23 mouse cellular contexts compared by ENCODE assay signal in the genomic region with DNA sequence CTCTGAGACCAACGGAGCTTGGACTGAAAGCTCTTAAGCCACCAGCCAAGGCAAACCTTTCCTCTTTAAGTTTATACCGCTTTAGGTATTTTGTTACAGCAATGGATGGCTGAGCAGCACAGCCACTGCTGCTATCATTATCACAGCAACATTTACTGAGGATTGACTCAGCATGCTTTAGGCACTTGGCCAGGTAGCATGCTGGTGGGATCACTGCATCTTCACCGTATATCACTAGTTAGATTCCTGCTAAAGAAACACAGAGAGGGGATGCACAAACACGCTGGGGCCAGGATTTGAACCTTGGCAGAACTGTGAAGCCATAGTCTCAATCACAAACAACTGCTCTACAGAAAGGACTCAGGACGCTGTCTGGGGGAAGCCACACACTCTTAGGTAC.
DNase-seq lines count a peak whose midpoint lies in the region; ATAC-seq and TF ChIP-seq lines count a peak whose summit lies in the region.
"Had no signal": no experiment of that assay in that cellular context is flagged by ENCODE, and none has a peak within 500 bp of the region (broad histone marks: within the 10 kb centered on the region; RNA-seq: fewer than 3 reads in every experiment).

No protein-coding gene starts in this region.

- no peaks in the 10 kb centered on the region for H3K27me3 ChIP-seq in lung, embryonic 15.5 days
- H3K27me3 ChIP-seq in midbrain, embryonic 11.5 days (ENCODE audit: control insufficient read depth, insufficient read depth, low read length), result no peaks in the 10 kb centered on the region
- H3K27me3 ChIP-seq in midbrain, embryonic 10.5 days (ENCODE audit: low read depth, poor library complexity, severe bottlenecking), result no peaks in the 10 kb centered on the region
- H3K27me3 ChIP-seq: CH12.LX; embryonic facial prominence, embryonic 12.5 days; forebrain, embryonic 13.5 days; forebrain, embryonic 15.5 days; Patski had no signal

- no peak overlapping the region for H3K4me2 ChIP-seq in lung, embryonic 15.5 days
- no peak overlapping the region for H3K4me2 ChIP-seq in midbrain, embryonic 11.5 days
- H3K4me2 ChIP-seq: embryonic facial prominence, embryonic 12.5 days; forebrain, embryonic 13.5 days; forebrain, embryonic 15.5 days had no signal

- H3K4me1 ChIP-seq in lung, embryonic 15.5 days, result peaks cover 16% of the 10 kb centered on the region
- 0 out of 2 replicates have a peak, but pooled peaks cover 3% of the 10 kb centered on the region for H3K4me1 ChIP-seq in lung, adult 2 months (ENCODE audit: control insufficient read depth, insufficient read depth, low read length)
- no peaks in the 10 kb centered on the region for H3K4me1 ChIP-seq in midbrain, embryonic 11.5 days (ENCODE audit: control insufficient read depth, insufficient read depth, low read length)
- H3K4me1 ChIP-seq in midbrain, embryonic 10.5 days, result peaks cover 16% of the 10 kb centered on the region
- H3K4me1 ChIP-seq: forebrain, embryonic 13.5 days; forebrain, embryonic 15.5 days had no signal

- no peaks in the 10 kb centered on the region for H3K36me3 ChIP-seq in lung, embryonic 15.5 days
- H3K36me3 ChIP-seq in midbrain, embryonic 11.5 days (ENCODE audit: control insufficient read depth, insufficient read depth, low read length), result no peaks in the 10 kb centered on the region
- H3K36me3 ChIP-seq in midbrain, embryonic 10.5 days, result no peaks in the 10 kb centered on the region
- H3K36me3 ChIP-seq: embryonic facial prominence, embryonic 10.5 days; embryonic facial prominence, embryonic 12.5 days; forebrain, embryonic 15.5 days had no signal

- H3K9ac ChIP-seq in lung, embryonic 15.5 days, result no peak overlapping the region
- no peak overlapping the region for H3K9ac ChIP-seq in midbrain, embryonic 11.5 days (ENCODE audit: low read length)
- H3K9ac ChIP-seq: embryonic facial prominence, embryonic 12.5 days; forebrain, embryonic 13.5 days; forebrain, embryonic 15.5 days; forebrain, postnatal 0 days had no signal

- H3K27ac ChIP-seq in lung, embryonic 15.5 days, result peak overlapping the region; percentile 22; the same call in 1 of the 2 replicates
- no peak overlapping the region for H3K27ac ChIP-seq in midbrain, embryonic 11.5 days (ENCODE audit: low read depth, low read length)
- H3K27ac ChIP-seq in midbrain, embryonic 10.5 days (replicated peaks), result no peak overlapping the region
- H3K27ac ChIP-seq: embryonic facial prominence, embryonic 10.5 days; embryonic facial prominence, embryonic 12.5 days; forebrain, embryonic 13.5 days; forebrain, embryonic 15.5 days had no signal

- no peak for ATAC-seq in lung, embryonic 15.5 days (ENCODE audit: borderline replicate concordance, extremely low read depth, low FRiP score, low TSS enrichment)
- no peak for ATAC-seq in midbrain, embryonic 11.5 days (ENCODE audit: low FRiP score)
- ATAC-seq: activated CD4-positive, CD25-positive, alpha-beta regulatory T cell, adult 4 months; CD4-positive, CD25-positive, alpha-beta regulatory T cell, adult 4 months; forebrain, embryonic 13.5 days; forebrain, embryonic 15.5 days; forebrain, postnatal 0 days; Patski had no signal

- no peak for TF ChIP-seq CTCF in lung, adult 2 months (IDR thresholded peaks at IDR 0.05; ENCODE audit: insufficient read depth, low read length)

- H3K4me3 ChIP-seq in lung, embryonic 15.5 days, result no peak overlapping the region
- no peak overlapping the region for H3K4me3 ChIP-seq in lung, adult 2 months (replicated peaks; ENCODE audit: extremely low read depth, low read depth, low read length)
- H3K4me3 ChIP-seq in midbrain, embryonic 11.5 days (ENCODE audit: low read depth, low read length), result no peak overlapping the region
- H3K4me3 ChIP-seq in midbrain, embryonic 10.5 days, result no peak overlapping the region
- H3K4me3 ChIP-seq: embryonic facial prominence, embryonic 10.5 days; embryonic facial prominence, embryonic 12.5 days; forebrain, embryonic 13.5 days; forebrain, embryonic 15.5 days had no signal

- peak; percentile 43 for DNase-seq in cerebellum, adult 11-12 months
- DNase-seq in cerebellum, postnatal 4 days (ENCODE audit: low spot score in 2 of 2), result no peak
- peak; percentile 57 to 70 for DNase-seq in cerebellum, postnatal 10 days
- DNase-seq in cerebellum, adult 9-10 months, result no peak
- DNase-seq in lung, adult 2 months, result no peak
- peak; percentile 59 for DNase-seq in midbrain, embryonic 11.5 days (ENCODE audit: low spot score, missing footprints)
- DNase-seq in midbrain, embryonic 10.5 days (ENCODE audit: low spot score), result no peak
- DNase-seq: adrenal gland, adult 8-10 months; adrenal gland, postnatal 14 days; adrenal gland, postnatal 36 days; B cell, adult 2 months; cerebellum, adult 11 months; forebrain, postnatal 0 days had no signal

- TF ChIP-seq POLR2A in lung, adult 2 months (IDR thresholded peaks at IDR 0.05; ENCODE audit: borderline replicate concordance, extremely low read depth, low read depth, low read length), result no peak

- H3K9me3 ChIP-seq in lung, embryonic 15.5 days, result no peaks in the 10 kb centered on the region
- H3K9me3 ChIP-seq in midbrain, embryonic 11.5 days (ENCODE audit: control insufficient read depth, low read length), result no peaks in the 10 kb centered on the region
- H3K9me3 ChIP-seq in midbrain, embryonic 10.5 days (replicated peaks), result no peaks in the 10 kb centered on the region
- H3K9me3 ChIP-seq: embryonic facial prominence, embryonic 10.5 days; embryonic facial prominence, embryonic 12.5 days; forebrain, embryonic 13.5 days; forebrain, embryonic 15.5 days; G1E had no signal

- WGBS in lung, embryonic 15.5 days, result 70% methylated on average over 5 of the region's 5 CpGs
- WGBS in lung, adult 2 months, result 78% methylated on average over 5 of the region's 5 CpGs
- WGBS in midbrain, embryonic 11.5 days, result 83% methylated on average over 5 of the region's 5 CpGs
- 87% methylated on average over 5 of the region's 5 CpGs for WGBS in midbrain, embryonic 10.5 days

Comparison
In these comparisons a context has a peak if more than half of its experiments do, and no peak if none do; other contexts are left out.
1. DNase-seq: peak in cerebellum, adult 11-12 months (single experiment), cerebellum, postnatal 10 days (2 of 2) and midbrain, embryonic 11.5 days (single experiment); none in cerebellum, postnatal 4 days (0 of 2), cerebellum, adult 9-10 months (single experiment), lung, adult 2 months (single experiment) and midbrain, embryonic 10.5 days (single experiment).